25 mouse cellular contexts compared by ENCODE assay signal in the genomic region with DNA sequence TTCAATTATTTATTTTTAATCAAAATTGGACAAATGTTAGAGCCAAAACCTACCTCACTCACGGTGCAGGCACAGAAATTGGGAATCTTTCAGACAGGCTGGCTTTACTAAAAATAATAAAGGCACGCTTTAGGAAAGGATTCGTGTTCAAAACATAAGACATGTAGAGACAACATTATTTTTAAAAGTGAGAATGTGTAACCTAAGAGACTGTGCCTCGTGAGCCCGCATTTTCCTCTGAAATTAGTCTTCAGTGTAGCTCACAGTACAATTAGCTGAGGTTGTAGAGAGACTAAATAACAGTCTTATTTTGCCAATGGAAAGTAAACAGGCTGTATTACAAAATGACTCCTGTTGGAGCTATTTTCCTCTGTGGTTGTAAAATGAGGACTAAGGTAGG. TPM values are rescaled to one million over a fixed set of nuclear protein-coding genes. Genes with fewer than 3 reads are reported as not detected.
A peak's percentile ranks its signal among the peaks of the same experiment; 100 is the strongest.
DNase-seq lines count a peak whose midpoint lies in the region; ATAC-seq lines count a peak whose summit lies in the region.
"Had no signal": no experiment of that assay in that cellular context is flagged by ENCODE, and none has a peak within 500 bp of the region (broad histone marks: within the 10 kb centered on the region; RNA-seq: fewer than 3 reads in every experiment).

No protein-coding gene starts in this region.

- no peak for DNase-seq in frontal cortex, postnatal 25 days (ENCODE audit: low spot score in 2 of 2)
- peak; percentile 49 for DNase-seq in brain, adult 2 months (ENCODE audit: low read depth, low spot score)
- peak; percentile 53 for DNase-seq in telencephalon, adult 2 months (ENCODE audit: low read depth, low spot score)
- no peak for DNase-seq in cerebellum, postnatal 10 days
- DNase-seq in gastrocnemius, postnatal 4 days (ENCODE audit: low spot score in 2 of 2): no peak
- DNase-seq: adrenal gland, adult 2 months; adrenal gland, adult 8-10 months; adrenal gland, postnatal 10 days; adrenal gland, postnatal 14 days; adrenal gland, postnatal 25 days; adrenal gland, postnatal 36 days; B cell, adult 2 months; cerebellum, adult 11 months; cerebellum, adult 11-12 months; cerebellum, adult 18-20 months; cerebellum, adult 2 months had no signal

- peak; percentile 83 for ATAC-seq in frontal cortex, adult (ENCODE audit: low TSS enrichment)
- ATAC-seq: activated CD4-positive, CD25-positive, alpha-beta regulatory T cell, adult 4 months; CD4-positive, CD25-positive, alpha-beta regulatory T cell, adult 4 months; Patski had no signal

RNA-seq across cellular contexts. Expression of a gene that starts 4.7 kb away (rescaled TPM):
- total RNA-seq in gastrocnemius, postnatal 4 days (2021): not detected
- total RNA-seq: adrenal gland, adult 18-20 months; adrenal gland, adult 2 months; adrenal gland, adult 8-10 months; adrenal gland, postnatal 10 days; adrenal gland, postnatal 14 days; adrenal gland, postnatal 25 days; adrenal gland, postnatal 36 days; adrenal gland, postnatal 4 days; CH12.LX; ES-E14; MEL had no signal

Comparison
In these comparisons a context has a peak if more than half of its experiments do, and no peak if none do; other contexts are left out.
1. DNase-seq: peak in brain, adult 2 months (single experiment) and telencephalon, adult 2 months (single experiment); none in frontal cortex, postnatal 25 days (0 of 2), cerebellum, postnatal 10 days (0 of 2) and gastrocnemius, postnatal 4 days (0 of 2).